Mouse (Mus musculus): ENCODE data around the gene Tmem109. TPM values are rescaled to one million over a fixed set of nuclear protein-coding genes. Genes with fewer than 3 reads are reported as not detected.
A peak's percentile ranks its signal among the peaks of the same experiment; 100 is the strongest.

The Tmem109 gene
- polyA plus RNA-seq, 1 experiment from 2014 or later, result 91.7 TPM

GRCm38 (mm10) chr19:10844206-10844605 lies 37.6 kb downstream of the Tmem109 start:
- ATAC-seq (replicated peaks; ENCODE audit: low FRiP score, low TSS enrichment, low read depth) (no peak), DNase-seq (ENCODE audit: low spot score) (no peak)
- Histone ChIP-seq H3K27me3 (replicated peaks; ENCODE audit: control insufficient read depth, insufficient read depth, low read length) (no peaks in the 10 kb centered on the region), H3K36me3 (ENCODE audit: control insufficient read depth, insufficient read depth, low read length) (no peaks in the 10 kb centered on the region), H3K9me3 (ENCODE audit: control insufficient read depth, low read length) (no peaks in the 10 kb centered on the region), H3K4me2 (ENCODE audit: low read length) (no peak overlapping the region), H3K9ac (ENCODE audit: low read length) (no peak overlapping the region), H3K27ac (ENCODE audit: low read depth) (no peak overlapping the region), H3K4me1 (replicated peaks; ENCODE audit: control insufficient read depth, insufficient read depth, low read length) (no peaks in the 10 kb centered on the region), H3K4me3 (ENCODE audit: low read depth, low read length) (no peak overlapping the region)
- WGBS, result 91% methylated on average over 5 of the region's 5 CpGs

DNA sequence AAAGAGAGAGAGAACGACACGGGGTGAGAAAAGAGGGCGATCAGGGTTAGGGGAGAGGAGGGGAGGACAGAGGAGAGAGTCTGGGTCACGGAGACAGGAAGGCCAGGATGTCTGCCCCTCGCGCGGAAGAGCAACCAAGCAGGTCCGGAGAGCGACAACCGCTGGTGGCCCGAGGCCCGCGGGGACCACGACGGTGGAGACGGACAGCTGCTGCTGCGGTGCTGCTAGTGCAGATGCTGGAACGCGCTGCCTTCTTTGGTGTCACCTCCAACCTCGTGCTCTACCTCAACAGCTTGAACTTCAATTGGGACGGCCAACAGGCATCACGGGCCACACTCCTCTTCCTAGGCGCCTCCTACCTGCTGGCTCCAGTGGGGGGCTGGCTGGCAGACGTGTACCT lies 38.9 kb downstream of the Tmem109 start:
- Histone ChIP-seq H3K9ac (ENCODE audit: low read length) (no peak overlapping the region), H3K4me2 (ENCODE audit: low read length) (0 out of 2 replicates have a peak overlapping the region, but pooled peaks have one; percentile 1), H3K27me3 (replicated peaks; ENCODE audit: control insufficient read depth, insufficient read depth, low read length) (no peaks in the 10 kb centered on the region), H3K4me3 (ENCODE audit: low read depth, low read length) (no peak overlapping the region), H3K36me3 (ENCODE audit: control insufficient read depth, insufficient read depth, low read length) (no peaks in the 10 kb centered on the region), H3K9me3 (ENCODE audit: control insufficient read depth, low read length) (no peaks in the 10 kb centered on the region), H3K27ac (ENCODE audit: low read depth) (no peak overlapping the region), H3K4me1 (replicated peaks; ENCODE audit: control insufficient read depth, insufficient read depth, low read length) (no peaks in the 10 kb centered on the region)
- no peak for DNase-seq (ENCODE audit: low spot score)
- ATAC-seq (replicated peaks; ENCODE audit: low FRiP score, low TSS enrichment, low read depth), result no peak
- WGBS, result 46% methylated on average over 24 of the region's 24 CpGs

DNA sequence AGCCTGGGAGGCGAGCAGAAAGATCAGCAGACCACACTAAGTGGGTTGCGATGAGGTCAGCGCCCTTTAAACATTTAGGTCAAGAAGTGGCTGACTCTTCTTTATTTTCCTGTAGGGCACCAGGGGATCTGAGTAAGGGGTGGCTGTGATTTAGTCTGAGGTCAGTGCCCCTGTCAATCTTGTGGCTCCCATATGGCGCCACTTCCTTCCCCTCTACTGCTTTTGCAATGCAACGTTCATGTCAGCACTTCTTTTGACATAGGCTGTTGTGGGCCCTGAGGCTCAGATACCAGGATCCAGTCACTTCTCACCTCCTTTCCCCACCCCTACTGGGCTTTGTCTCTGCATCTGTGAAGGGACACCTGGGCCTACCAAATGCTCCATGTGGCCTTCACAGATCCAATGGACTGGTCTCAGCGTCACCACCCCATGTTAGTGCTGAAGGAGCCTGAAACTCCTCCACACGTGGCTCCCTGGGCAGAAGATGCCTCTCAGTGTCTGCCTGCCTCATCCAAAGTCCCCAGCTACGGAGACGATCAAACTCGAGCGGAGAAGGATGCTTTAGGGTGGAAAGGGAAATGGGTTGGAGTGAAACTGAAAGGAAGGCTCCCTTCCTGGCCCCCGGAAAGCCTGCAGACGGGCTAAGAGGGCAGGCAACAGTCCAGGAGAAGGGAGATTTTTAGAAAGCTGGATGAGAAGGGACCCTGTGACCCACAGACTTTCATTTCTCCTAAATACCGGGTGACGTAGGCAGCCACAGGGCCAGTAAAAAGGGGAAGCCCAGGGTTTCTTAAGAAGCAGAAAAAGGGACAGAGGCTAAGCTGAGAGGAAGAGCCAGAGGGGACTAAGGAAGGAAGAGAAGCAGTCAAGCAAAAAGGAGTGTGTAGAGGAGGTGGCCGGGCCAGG lies 39.8 kb downstream of the Tmem109 start:
- Histone ChIP-seq H3K4me2 (ENCODE audit: low read length) (no peak overlapping the region), H3K27ac (ENCODE audit: low read depth) (no peak overlapping the region), H3K27me3 (replicated peaks; ENCODE audit: control insufficient read depth, insufficient read depth, low read length) (no peaks in the 10 kb centered on the region), H3K4me1 (replicated peaks; ENCODE audit: control insufficient read depth, insufficient read depth, low read length) (no peaks in the 10 kb centered on the region), H3K9me3 (ENCODE audit: control insufficient read depth, low read length) (no peaks in the 10 kb centered on the region), H3K9ac (ENCODE audit: low read length) (no peak overlapping the region), H3K36me3 (ENCODE audit: control insufficient read depth, insufficient read depth, low read length) (no peaks in the 10 kb centered on the region), H3K4me3 (ENCODE audit: low read depth, low read length) (no peak overlapping the region)
- DNase-seq (ENCODE audit: low spot score) (no peak), ATAC-seq (replicated peaks; ENCODE audit: low FRiP score, low TSS enrichment, low read depth) (no peak)
- WGBS, result 55% methylated on average over 16 of the region's 16 CpGs

- no peaks in the 10 kb centered on the region for H3K9me3 ChIP-seq (ENCODE audit: control insufficient read depth, low read length)
- H3K36me3 ChIP-seq (ENCODE audit: control insufficient read depth, insufficient read depth, low read length), result no peaks in the 10 kb centered on the region
- no peak within 1 kb of the TSS for H3K27ac ChIP-seq (ENCODE audit: low read depth)
- no peak within 1 kb of the TSS for H3K4me2 ChIP-seq (ENCODE audit: low read length)
- no peak for DNase-seq (ENCODE audit: low spot score)
- 78% methylated on average over 15 of the region's 15 CpGs for WGBS
- H3K4me1 ChIP-seq (replicated peaks; ENCODE audit: control insufficient read depth, insufficient read depth, low read length), result no peaks in the 10 kb centered on the region
- no peak within 1 kb of the TSS for H3K4me3 ChIP-seq (ENCODE audit: low read depth, low read length)
- no peaks in the 10 kb centered on the region for H3K27me3 ChIP-seq (replicated peaks; ENCODE audit: control insufficient read depth, insufficient read depth, low read length)
- ATAC-seq (replicated peaks; ENCODE audit: low FRiP score, low TSS enrichment, low read depth), result no peak
- H3K9ac ChIP-seq (ENCODE audit: low read length), result no peak within 1 kb of the TSS
Observed at GRCm38 (mm10) chr19:10839010-10839892, 42.5 kb downstream of the Tmem109 start, which contains the start of gene Slc15a3. TSS of gene Slc15a3 (plus strand) at chr19:10839727.

DNA sequence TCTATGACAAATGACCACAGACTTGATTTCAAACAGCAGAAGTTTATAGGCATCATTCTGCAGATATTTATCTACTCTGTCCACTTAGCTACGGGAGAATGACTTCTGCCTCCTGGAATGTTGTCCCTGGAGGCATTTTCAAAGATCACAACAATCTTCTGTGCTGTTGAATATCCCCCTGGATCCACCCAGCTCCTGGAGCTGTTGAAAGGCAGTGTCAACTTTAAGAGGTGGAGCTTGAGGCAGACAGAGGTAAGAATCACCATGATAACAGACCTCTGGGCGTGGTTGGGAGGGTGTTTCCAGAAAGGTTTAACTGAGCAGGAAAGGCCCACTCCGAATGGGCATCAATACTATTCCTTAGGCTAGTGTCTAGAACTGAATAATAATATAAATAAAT lies 46.1 kb downstream of the Tmem109 start:
- H3K36me3 ChIP-seq (ENCODE audit: control insufficient read depth, insufficient read depth, low read length), result no peaks in the 10 kb centered on the region
- no peak overlapping the region for H3K4me3 ChIP-seq (ENCODE audit: low read depth, low read length)
- no peak overlapping the region for H3K4me2 ChIP-seq (ENCODE audit: low read length)
- no peaks in the 10 kb centered on the region for H3K4me1 ChIP-seq (replicated peaks; ENCODE audit: control insufficient read depth, insufficient read depth, low read length)
- no peaks in the 10 kb centered on the region for H3K27me3 ChIP-seq (replicated peaks; ENCODE audit: control insufficient read depth, insufficient read depth, low read length)
- no peak overlapping the region for H3K27ac ChIP-seq (ENCODE audit: low read depth)
- no peak for DNase-seq (ENCODE audit: low spot score)
- no peak for ATAC-seq (replicated peaks; ENCODE audit: low FRiP score, low TSS enrichment, low read depth)
- WGBS, result 46% methylated on average over 3 of the region's 3 CpGs
- H3K9me3 ChIP-seq (ENCODE audit: control insufficient read depth, low read length), result no peaks in the 10 kb centered on the region
- no peak overlapping the region for H3K9ac ChIP-seq (ENCODE audit: low read length)

DNA sequence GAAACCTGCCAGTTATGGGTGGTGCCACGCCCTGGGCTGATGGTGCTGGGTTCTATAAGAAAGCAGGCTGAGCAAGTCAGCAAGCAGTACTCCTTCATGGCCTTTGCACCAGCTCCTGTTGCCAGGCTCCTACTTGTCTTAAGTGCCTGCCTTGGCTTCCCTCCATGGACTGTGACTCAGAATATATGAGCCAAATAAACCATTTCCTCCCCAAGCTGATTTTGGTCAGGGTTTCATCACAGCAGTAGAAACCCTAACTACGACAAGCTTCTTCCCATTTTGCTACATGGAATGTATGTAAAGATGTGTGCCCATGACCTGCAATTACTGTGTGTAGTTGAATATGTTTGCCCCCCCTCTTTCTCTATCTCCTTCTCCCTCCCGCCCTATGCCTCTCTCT lies 48.2 kb downstream of the Tmem109 start:
- H3K9me3 ChIP-seq (ENCODE audit: control insufficient read depth, low read length), result no peaks in the 10 kb centered on the region
- no peak for DNase-seq (ENCODE audit: low spot score)
- no peaks in the 10 kb centered on the region for H3K27me3 ChIP-seq (replicated peaks; ENCODE audit: control insufficient read depth, insufficient read depth, low read length)
- H3K27ac ChIP-seq (ENCODE audit: low read depth), result no peak overlapping the region
- no peaks in the 10 kb centered on the region for H3K4me1 ChIP-seq (replicated peaks; ENCODE audit: control insufficient read depth, insufficient read depth, low read length)
- no peak for ATAC-seq (replicated peaks; ENCODE audit: low FRiP score, low TSS enrichment, low read depth)
- no peaks in the 10 kb centered on the region for H3K36me3 ChIP-seq (ENCODE audit: control insufficient read depth, insufficient read depth, low read length)
- 80% methylated on average over 3 of the region's 3 CpGs for WGBS
- H3K4me3 ChIP-seq (ENCODE audit: low read depth, low read length), result no peak overlapping the region
- no peak overlapping the region for H3K9ac ChIP-seq (ENCODE audit: low read length)
- H3K4me2 ChIP-seq (ENCODE audit: low read length), result no peak overlapping the region

DNA sequence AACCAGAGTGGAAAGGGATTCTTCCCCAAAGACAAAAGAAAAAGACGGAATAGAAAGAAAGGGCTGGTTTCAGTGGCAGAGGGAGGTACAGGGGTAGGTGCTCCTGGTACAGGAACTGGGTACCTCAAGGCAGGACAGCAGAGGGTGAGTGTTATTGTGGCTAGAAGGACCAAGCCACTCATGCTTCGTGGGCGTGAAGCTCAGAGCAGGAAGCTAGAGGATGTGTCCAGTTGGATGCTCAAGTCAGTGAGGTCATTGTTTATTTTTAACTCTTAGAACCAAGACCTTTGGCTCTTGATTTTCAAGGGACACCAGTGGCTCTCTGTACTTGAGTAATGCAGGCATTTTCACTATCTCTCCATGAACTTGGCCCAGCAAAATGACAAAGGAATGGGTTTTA lies 49.8 kb downstream of the Tmem109 start:
- WGBS, result 71% methylated on average over 3 of the region's 3 CpGs
- H3K4me2 ChIP-seq (ENCODE audit: low read length), result no peak overlapping the region
- no peaks in the 10 kb centered on the region for H3K27me3 ChIP-seq (replicated peaks; ENCODE audit: control insufficient read depth, insufficient read depth, low read length)
- no peaks in the 10 kb centered on the region for H3K4me1 ChIP-seq (replicated peaks; ENCODE audit: control insufficient read depth, insufficient read depth, low read length)
- no peaks in the 10 kb centered on the region for H3K9me3 ChIP-seq (ENCODE audit: control insufficient read depth, low read length)
- H3K4me3 ChIP-seq (ENCODE audit: low read depth, low read length), result no peak overlapping the region
- H3K36me3 ChIP-seq (ENCODE audit: control insufficient read depth, insufficient read depth, low read length), result no peaks in the 10 kb centered on the region
- DNase-seq (ENCODE audit: low spot score) (no peak), ATAC-seq (replicated peaks; ENCODE audit: low FRiP score, low TSS enrichment, low read depth) (no peak)
- no peak overlapping the region for H3K27ac ChIP-seq (ENCODE audit: low read depth)
- H3K9ac ChIP-seq (ENCODE audit: low read length), result no peak overlapping the region

DNA sequence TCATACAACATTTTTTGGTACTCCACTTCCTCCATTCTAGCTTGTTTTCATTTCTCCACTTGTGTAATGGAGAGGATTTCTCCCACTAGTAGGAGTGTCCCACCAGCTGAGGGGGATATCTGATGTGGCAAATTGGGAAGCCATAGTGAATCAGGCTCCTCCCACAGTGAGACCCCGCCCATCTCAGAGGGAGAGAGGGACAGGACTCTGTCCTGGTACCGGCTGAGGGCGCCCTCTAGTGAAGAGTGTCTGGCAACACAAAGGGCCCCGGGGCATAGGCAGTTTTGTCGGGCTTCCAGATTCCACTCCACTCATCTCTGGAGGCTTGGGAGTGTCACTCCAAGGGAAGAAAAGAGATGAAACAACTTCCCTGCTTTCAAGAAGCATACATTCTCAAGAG lies 50.4 kb downstream of the Tmem109 start:
- H3K36me3 ChIP-seq (ENCODE audit: control insufficient read depth, insufficient read depth, low read length), result no peaks in the 10 kb centered on the region
- no peak for ATAC-seq (replicated peaks; ENCODE audit: low FRiP score, low TSS enrichment, low read depth)
- no peak overlapping the region for H3K4me2 ChIP-seq (ENCODE audit: low read length)
- peak; percentile 60 for DNase-seq (ENCODE audit: low spot score)
- WGBS, result 13% methylated on average over 5 of the region's 5 CpGs
- no peaks in the 10 kb centered on the region for H3K4me1 ChIP-seq (replicated peaks; ENCODE audit: control insufficient read depth, insufficient read depth, low read length)
- no peak overlapping the region for H3K4me3 ChIP-seq (ENCODE audit: low read depth, low read length)
- H3K9ac ChIP-seq (ENCODE audit: low read length), result no peak overlapping the region
- H3K9me3 ChIP-seq (ENCODE audit: control insufficient read depth, low read length), result no peaks in the 10 kb centered on the region
- no peaks in the 10 kb centered on the region for H3K27me3 ChIP-seq (replicated peaks; ENCODE audit: control insufficient read depth, insufficient read depth, low read length)
- H3K27ac ChIP-seq (ENCODE audit: low read depth), result no peak overlapping the region

All from intestine, embryonic 14.5 days (tissue).